Mouse (Mus musculus) c-Kit-positive CD71-negative TER-119-negative erythroid progenitor cells, embryonic 14.5 days (primary cell): ENCODE measurements around the gene Slc35b2.

Experiments
- DNase-seq: peaks from one replicate; pipeline ENCODE4 v3.0.0-alpha.2; 2013; ENCODE audit warnings: low read depth

Gene Slc35b2

DNA sequence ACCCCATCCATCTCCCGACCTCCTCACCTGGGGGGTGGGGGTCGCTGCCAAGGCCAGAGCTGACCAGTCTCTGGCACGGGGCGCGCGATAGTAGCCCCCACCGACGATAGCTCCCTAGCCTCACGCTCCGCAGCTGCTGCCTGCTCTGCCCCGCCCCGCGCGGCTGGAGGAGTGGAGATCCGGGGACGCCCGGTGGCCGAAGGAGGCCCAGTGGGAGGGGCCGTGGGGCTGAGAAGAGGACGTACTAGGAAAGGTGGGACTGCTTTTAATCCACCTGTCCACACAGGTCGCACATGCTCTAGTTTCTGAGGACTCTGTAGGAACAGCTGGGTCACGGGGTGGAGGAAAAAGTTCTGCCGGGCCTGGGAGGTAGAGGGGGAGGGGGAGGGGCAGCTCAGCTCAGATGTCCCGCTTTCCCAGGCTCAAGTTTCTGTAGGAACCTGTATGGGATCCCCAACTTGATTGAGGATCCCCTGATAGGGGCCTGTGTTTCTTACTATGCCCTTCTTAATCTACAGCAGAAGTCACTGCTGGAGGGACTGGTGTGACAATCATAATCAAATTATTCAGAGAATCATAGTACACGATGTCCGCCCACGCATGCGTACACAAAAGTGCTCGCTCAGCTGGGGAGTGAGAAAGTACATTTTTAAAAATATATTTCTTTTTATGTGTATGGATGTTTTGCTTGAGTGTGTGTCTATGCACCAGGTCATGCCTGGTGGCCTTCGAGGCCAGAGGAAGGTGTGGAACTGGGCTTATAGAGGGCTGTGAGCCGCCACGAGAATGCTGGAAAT lies 36.0 kb downstream of the Slc35b2 start, which contains the start of gene Slc29a1:
Gene Slc29a1 (minus strand): TSS at position 161 of the 797 bp plus-strand sequence.
- no peak for DNase-seq

DNA sequence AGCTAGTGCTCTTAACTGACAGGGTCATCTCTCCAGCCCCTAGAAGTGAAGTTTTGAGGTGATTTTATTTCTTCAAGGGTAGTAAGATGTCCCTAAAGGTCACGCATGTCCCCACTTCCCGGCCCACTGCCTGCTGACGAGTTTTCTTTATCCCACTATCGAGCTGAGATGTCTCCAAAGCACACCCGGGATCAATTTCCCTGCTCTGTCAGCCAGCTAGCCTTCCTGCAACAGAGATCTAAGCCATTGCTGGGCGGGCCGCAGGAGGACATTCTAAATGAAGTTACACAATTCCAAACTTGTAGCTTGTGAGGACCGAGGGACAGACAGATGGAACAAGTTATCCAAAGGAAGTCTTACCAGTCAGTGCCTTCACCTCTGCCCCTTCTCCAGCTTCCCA lies 36.6 kb downstream of the Slc35b2 start:
- no peak for DNase-seq

DNA sequence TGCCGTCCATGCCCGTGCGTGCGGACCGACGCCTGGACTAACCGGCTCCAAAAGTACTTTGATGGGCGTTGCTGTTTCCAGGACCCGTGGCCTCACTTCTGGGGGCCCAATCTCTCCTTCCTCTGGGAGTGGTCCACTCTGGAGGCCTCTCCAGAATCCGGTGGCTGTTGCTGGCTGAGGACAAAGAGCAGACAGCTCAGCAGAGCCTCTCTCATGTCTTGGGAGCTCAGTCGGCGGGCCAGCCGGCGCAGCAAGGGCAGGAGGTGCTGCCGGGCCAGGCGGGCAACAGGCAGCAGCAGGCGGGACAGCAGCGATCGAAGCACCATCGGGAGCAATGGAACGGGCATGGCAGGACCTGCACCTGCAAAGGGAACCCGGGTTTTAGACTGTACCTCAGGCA lies 37.7 kb downstream of the Slc35b2 start:
- no peak for DNase-seq

DNA sequence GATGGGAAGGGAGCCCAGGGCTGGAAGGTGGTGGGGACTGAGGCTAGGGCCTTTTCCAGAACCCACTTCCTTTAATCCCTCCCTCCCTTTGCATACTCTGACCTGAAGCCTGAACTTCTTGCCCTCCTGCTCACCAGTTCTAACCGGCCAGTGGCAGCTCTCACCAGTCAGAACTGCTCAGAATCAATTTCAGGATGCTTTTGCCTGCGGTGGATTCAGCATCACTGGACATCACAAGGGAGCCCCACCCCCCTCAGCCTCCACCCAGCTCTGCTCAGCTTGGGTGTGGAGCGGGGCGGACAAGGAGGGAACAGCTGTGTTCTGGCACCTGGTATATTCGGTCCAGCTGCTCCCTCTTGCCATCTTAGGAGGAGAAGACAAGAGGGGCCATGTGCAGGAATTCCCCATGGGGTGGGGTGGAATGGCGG lies 38.2 kb downstream of the Slc35b2 start, which contains the start of gene Mymx:
Gene Mymx (minus strand): TSS at position 226 of the 428 bp plus-strand sequence.
- no peak for DNase-seq

DNA sequence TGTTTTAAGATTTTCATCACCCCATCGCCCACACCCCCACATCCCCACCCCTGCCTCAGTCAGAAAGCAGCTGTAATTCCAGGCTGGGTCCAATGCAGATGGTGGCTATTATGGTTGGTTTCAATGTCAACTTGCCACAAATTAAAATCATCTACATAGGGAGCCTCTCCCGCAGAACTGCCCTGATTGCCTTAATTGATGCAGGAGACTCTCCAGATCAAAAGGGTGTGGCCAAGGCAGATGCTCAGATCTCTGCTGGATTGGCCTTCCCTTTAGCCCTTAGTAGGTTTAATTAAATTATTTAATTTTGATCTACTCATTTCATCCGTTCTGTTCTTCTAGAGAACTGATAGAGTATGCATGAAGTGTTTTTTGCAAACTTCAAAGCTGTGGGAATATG lies 39.3 kb downstream of the Slc35b2 start:
- DNase-seq = no peak

DNA sequence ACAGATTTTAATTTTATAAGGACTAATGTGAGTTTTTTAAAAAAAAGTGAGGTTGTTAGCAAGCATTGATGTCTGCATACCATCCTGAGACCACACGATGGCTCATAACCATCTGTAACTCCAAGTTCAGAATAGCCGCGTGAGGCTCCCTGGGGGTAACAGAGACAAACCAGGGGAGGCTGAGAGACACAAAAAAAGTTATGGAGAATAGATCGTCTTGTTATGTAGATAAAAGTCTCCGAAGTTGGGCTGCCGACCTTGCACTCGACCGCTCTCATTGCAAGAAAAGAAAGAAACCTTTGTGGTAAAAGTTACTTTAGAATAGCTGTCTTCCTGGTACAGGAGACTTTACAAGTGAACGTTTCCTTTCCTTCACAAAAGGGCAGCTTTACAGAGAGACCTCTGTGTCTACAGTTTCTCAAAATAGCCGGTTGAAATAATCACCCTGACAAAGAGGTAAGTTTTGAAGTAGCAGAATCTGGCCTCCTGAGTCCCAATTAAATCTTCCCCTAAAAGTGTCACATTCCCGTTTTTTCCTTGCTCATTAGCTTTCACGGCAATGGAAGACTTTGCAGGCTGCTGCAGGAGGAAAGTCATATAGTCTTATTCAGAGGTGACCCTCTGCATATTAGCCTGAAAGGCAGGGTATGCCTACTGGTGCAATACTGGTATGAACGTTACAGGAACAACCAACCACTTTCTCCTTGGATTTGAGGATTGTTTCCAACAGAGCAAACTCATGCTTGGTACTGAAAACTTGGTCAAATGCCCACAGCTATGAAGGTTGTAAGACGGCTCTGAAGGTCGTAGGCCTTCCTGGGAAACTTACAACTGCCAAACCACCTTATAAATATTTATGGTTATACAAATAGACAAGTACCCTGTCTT lies 43.6 kb downstream of the Slc35b2 start:
- no peak for DNase-seq

DNA sequence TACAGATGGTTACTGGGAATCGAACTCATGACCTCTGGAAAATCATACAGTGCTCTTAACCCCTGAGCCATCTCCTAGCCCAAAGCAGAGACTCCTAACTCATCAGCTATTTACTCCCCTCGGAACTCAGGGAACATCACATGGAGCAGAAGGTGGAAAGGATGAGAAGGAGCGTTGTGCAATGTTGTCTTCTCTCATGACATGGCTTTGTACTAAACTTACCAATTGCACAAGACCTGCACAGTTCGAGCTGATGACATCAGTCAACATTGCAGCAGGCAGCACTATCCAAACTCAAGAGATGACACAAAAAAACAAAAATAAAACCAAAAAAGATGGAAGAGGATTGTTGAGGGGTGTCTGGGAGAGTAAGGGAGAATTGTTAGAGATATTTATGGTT lies 44.7 kb downstream of the Slc35b2 start:
- no peak for DNase-seq

DNA sequence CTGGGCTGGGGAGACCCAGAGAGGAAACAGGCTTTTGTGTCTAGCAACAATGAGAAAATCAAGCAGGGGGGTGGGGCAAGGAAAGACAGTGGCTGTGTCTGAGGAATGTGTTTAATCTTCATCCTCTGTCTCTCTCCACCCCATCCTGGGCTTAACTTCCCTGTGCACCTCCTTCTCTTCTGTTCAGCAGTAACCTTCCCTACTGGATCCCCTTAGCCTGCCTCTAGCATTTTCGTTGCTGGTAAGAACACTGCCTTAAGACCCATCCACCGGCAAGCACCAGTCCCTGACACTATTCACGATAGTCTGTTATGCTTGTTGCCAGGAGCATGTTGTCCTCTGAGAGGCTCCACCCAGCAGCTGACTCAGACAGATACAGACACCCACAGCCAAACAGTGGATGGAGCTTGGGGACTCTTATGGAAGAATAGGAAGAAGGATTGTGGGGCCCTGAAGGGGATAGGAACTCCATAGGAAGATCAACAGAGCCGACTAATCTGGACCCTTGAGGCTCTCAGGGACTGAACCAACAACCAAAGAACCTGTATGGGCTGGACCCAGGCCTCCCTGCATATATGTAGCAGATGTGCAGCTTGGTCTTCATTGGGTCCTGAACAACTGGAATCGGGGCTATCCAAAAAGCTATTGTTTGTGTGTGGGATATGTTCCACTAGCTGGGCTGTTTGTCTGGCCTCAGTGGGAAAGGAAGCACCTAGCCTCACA lies 46.6 kb downstream of the Slc35b2 start:
- no peak for DNase-seq

DNA sequence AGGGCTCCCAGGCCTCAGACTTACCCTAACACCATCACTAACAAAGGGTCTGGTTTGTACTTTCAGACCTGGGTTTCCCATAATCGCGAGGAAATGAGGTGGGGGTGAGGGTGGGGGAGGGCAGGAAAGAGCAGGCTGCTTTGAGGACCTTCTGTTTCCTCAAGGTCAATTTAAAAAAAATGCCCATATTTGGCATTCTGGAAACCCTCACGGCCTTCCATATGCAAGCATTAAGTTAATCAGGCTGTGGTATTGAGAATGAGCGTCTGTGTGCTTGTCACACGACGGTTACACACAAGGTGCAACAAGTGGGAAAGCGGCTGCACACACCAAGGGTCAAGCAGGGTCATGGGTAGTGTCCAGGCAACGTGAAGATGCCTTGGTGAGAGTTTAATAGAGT lies 48.3 kb downstream of the Slc35b2 start:
- no peak for DNase-seq

DNA sequence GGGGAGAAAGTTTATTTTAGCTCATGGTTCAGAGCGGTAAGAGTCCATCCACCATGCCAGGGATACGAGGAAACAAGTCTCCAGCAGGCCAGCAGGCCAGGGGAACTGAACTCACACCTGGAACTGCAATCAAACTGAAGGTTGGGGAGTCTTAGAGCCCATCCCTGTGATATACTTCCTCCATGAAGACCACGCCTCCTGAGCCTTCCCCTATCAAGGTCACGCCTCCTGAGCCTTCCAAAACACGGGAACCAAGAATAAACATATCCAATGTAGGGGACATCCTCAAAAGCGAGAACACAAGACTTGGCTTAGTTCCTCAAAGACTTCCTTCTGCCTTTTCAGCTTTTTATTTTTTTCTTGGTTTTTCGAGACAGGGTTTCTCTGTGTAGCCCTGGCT lies 49.2 kb downstream of the Slc35b2 start:
- no peak for DNase-seq

DNA sequence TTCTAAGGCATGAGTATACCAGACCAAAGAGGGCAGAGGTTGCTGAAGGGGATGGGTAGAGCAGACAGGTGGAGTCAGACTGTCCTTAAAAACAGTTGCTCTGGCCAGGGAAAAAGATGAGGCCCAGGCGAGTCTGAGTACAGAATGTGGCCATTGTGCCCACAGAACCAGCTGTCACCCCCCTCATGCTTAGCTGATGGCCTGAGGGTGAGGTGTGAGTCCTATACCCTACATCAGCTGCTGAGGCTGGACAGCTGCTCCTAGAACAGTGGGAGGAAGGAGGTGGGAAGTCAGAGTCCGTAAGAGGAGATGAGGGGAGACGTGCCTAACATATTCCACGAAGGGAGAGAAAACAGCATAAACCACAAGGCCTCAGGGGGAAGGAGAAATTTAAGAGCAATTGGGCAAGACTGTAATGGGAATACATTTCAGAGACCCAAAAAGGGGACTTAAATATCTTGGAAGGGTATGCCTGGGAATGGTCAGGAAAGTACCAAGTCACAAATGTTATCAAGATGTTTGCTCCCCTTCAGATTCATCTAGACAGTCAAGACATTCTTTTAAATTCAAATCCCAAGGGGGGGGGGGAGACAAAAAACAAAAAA lies 52.5 kb downstream of the Slc35b2 start:
- no peak for DNase-seq

DNA sequence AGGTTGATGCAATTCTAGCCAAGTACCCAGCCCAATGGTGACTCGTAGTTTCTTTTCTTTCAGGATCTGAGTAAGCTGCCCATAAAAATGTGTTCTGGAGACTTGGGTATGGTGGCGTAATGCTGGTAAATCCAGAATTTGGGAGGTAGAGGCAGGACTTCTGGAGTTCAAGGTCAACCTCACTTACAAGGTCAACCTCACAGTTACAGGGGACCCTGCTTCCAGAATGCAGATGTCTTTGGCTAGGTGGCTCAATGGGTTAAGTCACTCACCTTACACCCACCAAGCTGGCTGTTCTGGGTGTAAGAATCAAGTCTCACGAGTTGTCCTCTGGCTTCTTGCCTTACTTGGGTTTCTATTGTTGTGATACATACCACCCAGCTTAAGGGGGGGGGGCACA lies 53.0 kb downstream of the Slc35b2 start:
- DNase-seq = no peak
